Mouse (Mus musculus): ENCODE data around the gene Pik3ip1. TPM values are rescaled to one million over a fixed set of nuclear protein-coding genes. Genes with fewer than 3 reads are reported as not detected.

The Pik3ip1 gene
- polyA plus RNA-seq, 1 experiment from 2014 or later = 25.4 TPM

GRCm38 (mm10) chr11:3292062-3292421 is 38.2 kb upstream of the Pik3ip1 start:
- Histone ChIP-seq H3K9me3 (no peaks in the 10 kb centered on the region), H3K36me3 (peaks cover 37% of the 10 kb centered on the region), H3K27me3 (no peaks in the 10 kb centered on the region), H3K27ac (peak overlapping the region; percentile 100), H3K4me1 (replicated peaks) (peaks cover 69% of the 10 kb centered on the region), H3K4me3 (peak overlapping the region; percentile 82), H3K9ac (peak overlapping the region; percentile 96), H3K4me2 (peak overlapping the region; percentile 100)
- WGBS = 2% methylated on average over 8 of the region's 8 CpGs
- no peak for ATAC-seq (ENCODE audit: low FRiP score)

GRCm38 (mm10) chr11:3292711-3293249 is 37.4 kb upstream of the Pik3ip1 start:
- H3K27me3 ChIP-seq = no peaks in the 10 kb centered on the region
- H3K9me3 ChIP-seq = no peaks in the 10 kb centered on the region
- H3K9ac ChIP-seq = peak overlapping the region; percentile 96
- peaks cover 44% of the 10 kb centered on the region for H3K36me3 ChIP-seq
- peak overlapping the region; percentile 100 for H3K4me2 ChIP-seq
- ATAC-seq (ENCODE audit: low FRiP score) = no peak
- peak overlapping the region; percentile 100 for H3K27ac ChIP-seq
- peak overlapping the region; percentile 82 for H3K4me3 ChIP-seq
- under 1% methylated on average over 8 of the region's 8 CpGs for WGBS
- peaks cover 66% of the 10 kb centered on the region for H3K4me1 ChIP-seq (replicated peaks)

DNA sequence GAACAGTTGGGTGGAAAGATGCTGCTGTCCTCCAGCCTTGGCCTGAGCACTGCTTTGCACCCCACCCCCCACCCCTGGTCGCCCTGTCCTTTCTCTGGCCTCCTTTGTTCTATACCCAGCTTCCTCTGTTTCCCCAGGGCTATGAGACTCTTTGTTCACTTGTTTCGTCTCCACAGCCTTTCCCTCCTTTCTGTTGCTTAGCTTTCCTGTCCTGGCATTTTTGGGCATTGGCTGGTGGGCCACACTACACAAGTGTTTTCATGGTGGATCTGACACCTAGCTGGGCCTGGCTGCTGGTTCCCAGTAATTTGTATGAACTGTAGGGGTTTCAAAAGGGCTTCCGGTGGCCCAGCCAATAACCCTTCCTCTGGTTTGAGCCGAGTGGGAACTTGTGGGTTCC is 36.8 kb upstream of the Pik3ip1 start:
- Histone ChIP-seq H3K27me3 (no peaks in the 10 kb centered on the region), H3K9me3 (no peaks in the 10 kb centered on the region), H3K9ac (peak overlapping the region; percentile 96), H3K27ac (peak overlapping the region; percentile 100), H3K36me3 (peaks cover 50% of the 10 kb centered on the region), H3K4me1 (replicated peaks) (peaks cover 60% of the 10 kb centered on the region), H3K4me2 (peak overlapping the region; percentile 100), H3K4me3 (peak overlapping the region; percentile 82)
- 13% methylated on average over 4 of the region's 4 CpGs for WGBS
- ATAC-seq (ENCODE audit: low FRiP score) = no peak

DNA sequence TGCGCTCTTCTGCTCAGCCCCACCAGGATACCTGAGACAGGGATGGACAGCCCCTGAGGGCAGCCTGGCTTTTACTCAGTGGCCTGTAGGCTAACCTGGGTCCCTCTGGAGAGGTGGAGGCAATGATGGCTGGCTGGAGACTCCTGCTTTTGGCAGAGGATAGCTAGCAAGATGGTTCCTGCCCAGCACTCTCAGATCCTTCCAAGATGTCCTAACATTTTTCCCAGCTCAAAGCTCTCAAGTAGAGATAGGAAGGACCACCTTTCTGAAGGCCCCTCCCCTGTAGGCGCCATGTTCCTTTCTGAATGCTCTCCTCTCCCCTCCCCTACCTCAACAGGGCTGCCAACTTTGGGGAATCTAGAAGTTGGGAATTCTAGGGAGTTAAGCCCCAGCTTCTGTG is 35.6 kb upstream of the Pik3ip1 start:
- 0 out of 2 replicates have a peak overlapping the region, but pooled peaks have one; percentile 100 for H3K27ac ChIP-seq
- 87% methylated on average over 2 of the region's 2 CpGs for WGBS
- peak overlapping the region; percentile 100 for H3K4me2 ChIP-seq
- ATAC-seq (ENCODE audit: low FRiP score) = no peak
- H3K4me1 ChIP-seq (replicated peaks) = peaks cover 59% of the 10 kb centered on the region
- H3K4me3 ChIP-seq = peak overlapping the region; percentile 82
- no peaks in the 10 kb centered on the region for H3K27me3 ChIP-seq
- H3K9me3 ChIP-seq = no peaks in the 10 kb centered on the region
- peak overlapping the region; percentile 96 for H3K9ac ChIP-seq
- H3K36me3 ChIP-seq = peaks cover 63% of the 10 kb centered on the region

GRCm38 (mm10) chr11:3296056-3296455 is 34.1 kb upstream of the Pik3ip1 start:
- peaks cover 57% of the 10 kb centered on the region for H3K4me1 ChIP-seq (replicated peaks)
- peak overlapping the region; percentile 65 for H3K9ac ChIP-seq

GRCm38 (mm10) chr11:3297871-3298812 is 32.1 kb upstream of the Pik3ip1 start:
- no peak for ATAC-seq (ENCODE audit: low FRiP score)
- no peak overlapping the region for H3K4me2 ChIP-seq
- H3K9me3 ChIP-seq = no peaks in the 10 kb centered on the region
- no peak overlapping the region for H3K4me3 ChIP-seq
- peak overlapping the region; percentile 19; the same call in 1 of the 2 replicates for H3K9ac ChIP-seq
- H3K36me3 ChIP-seq = peaks cover 97% of the 10 kb centered on the region
- H3K27ac ChIP-seq = no peak overlapping the region
- H3K27me3 ChIP-seq = no peaks in the 10 kb centered on the region
- 85% methylated on average over 10 of the region's 10 CpGs for WGBS
- peaks cover 47% of the 10 kb centered on the region for H3K4me1 ChIP-seq (replicated peaks)

More at GRCm38 (mm10) chr11:3296056-3296455, 34.1 kb upstream of the Pik3ip1 start:
- ATAC-seq (ENCODE audit: low FRiP score) = no peak
- 70% methylated on average over 5 of the region's 5 CpGs for WGBS
- Histone ChIP-seq H3K4me2 (peak overlapping the region; percentile 29; the same call in 1 of the 2 replicates), H3K9me3 (no peaks in the 10 kb centered on the region), H3K27me3 (no peaks in the 10 kb centered on the region), H3K27ac (no peak overlapping the region), H3K4me3 (no peak overlapping the region), H3K36me3 (peaks cover 76% of the 10 kb centered on the region)

DNA sequence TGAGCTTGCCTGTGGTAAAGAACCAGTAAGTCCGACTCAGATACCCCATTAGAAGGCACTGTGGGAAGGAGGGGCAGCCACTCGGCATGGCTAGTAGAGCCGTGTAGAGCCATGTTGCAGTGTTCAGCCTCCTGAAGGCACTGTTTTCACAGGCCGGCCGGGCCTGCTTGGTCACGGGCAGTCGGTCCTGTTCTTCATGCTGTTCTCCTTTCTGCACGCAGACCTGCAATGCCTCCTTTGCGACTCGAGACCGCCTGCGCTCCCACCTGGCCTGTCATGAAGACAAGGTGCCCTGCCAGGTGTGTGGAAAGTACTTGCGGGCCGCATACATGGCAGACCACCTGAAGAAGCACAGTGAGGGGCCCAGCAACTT is 31.4 kb upstream of the Pik3ip1 start:
- no peak overlapping the region for H3K4me2 ChIP-seq
- no peak overlapping the region for H3K9ac ChIP-seq
- no peak for ATAC-seq (ENCODE audit: low FRiP score)
- H3K27ac ChIP-seq = no peak overlapping the region
- no peaks in the 10 kb centered on the region for H3K27me3 ChIP-seq
- peaks cover 99% of the 10 kb centered on the region for H3K36me3 ChIP-seq
- no peak overlapping the region for H3K4me3 ChIP-seq
- H3K4me1 ChIP-seq (replicated peaks) = peaks cover 40% of the 10 kb centered on the region
- H3K9me3 ChIP-seq = no peaks in the 10 kb centered on the region
- 92% methylated on average over 14 of the region's 14 CpGs for WGBS

GRCm38 (mm10) chr11:3301075-3301474 is 29.1 kb upstream of the Pik3ip1 start:
- Histone ChIP-seq H3K9ac (no peak overlapping the region), H3K4me2 (no peak overlapping the region), H3K36me3 (peaks cover 99% of the 10 kb centered on the region), H3K27me3 (no peaks in the 10 kb centered on the region), H3K4me1 (replicated peaks) (peaks cover 17% of the 10 kb centered on the region), H3K27ac (no peak overlapping the region), H3K9me3 (no peaks in the 10 kb centered on the region), H3K4me3 (no peak overlapping the region)
- 93% methylated on average over 5 of the region's 5 CpGs for WGBS
- ATAC-seq (ENCODE audit: low FRiP score) = no peak

- Histone ChIP-seq H3K36me3 (peaks cover 99% of the 10 kb centered on the region), H3K4me1 (replicated peaks) (0 out of 2 replicates have a peak, but pooled peaks cover 5% of the 10 kb centered on the region), H3K9me3 (no peaks in the 10 kb centered on the region), H3K27me3 (no peaks in the 10 kb centered on the region), H3K9ac (0 out of 2 replicates have a peak overlapping the region, but pooled peaks have one; percentile 3), H3K4me3 (no peak overlapping the region), H3K27ac (no peak overlapping the region), H3K4me2 (no peak overlapping the region)
- ATAC-seq (ENCODE audit: low FRiP score) = no peak
- 96% methylated on average over 4 of the region's 4 CpGs for WGBS
Observed at GRCm38 (mm10) chr11:3302385-3302784, 27.8 kb upstream of the Pik3ip1 start.

GRCm38 (mm10) chr11:3302792-3303191 is 27.4 kb upstream of the Pik3ip1 start:
- WGBS = 81% methylated on average over 4 of the region's 4 CpGs
- ATAC-seq (ENCODE audit: low FRiP score) = no peak
- Histone ChIP-seq H3K27me3 (no peaks in the 10 kb centered on the region), H3K4me3 (no peak overlapping the region), H3K4me1 (replicated peaks) (0 out of 2 replicates have a peak, but pooled peaks cover 3% of the 10 kb centered on the region), H3K9me3 (no peaks in the 10 kb centered on the region), H3K9ac (no peak overlapping the region), H3K36me3 (peaks cover 99% of the 10 kb centered on the region), H3K27ac (no peak overlapping the region), H3K4me2 (no peak overlapping the region)

GRCm38 (mm10) chr11:3305821-3306220 is 24.4 kb upstream of the Pik3ip1 start:
- Histone ChIP-seq H3K27ac (no peak overlapping the region), H3K4me1 (replicated peaks) (0 out of 2 replicates have a peak, but pooled peaks cover 3% of the 10 kb centered on the region), H3K4me2 (no peak overlapping the region), H3K36me3 (peaks cover 100% of the 10 kb centered on the region), H3K4me3 (no peak overlapping the region), H3K9ac (no peak overlapping the region), H3K27me3 (no peaks in the 10 kb centered on the region), H3K9me3 (no peaks in the 10 kb centered on the region)
- no peak for ATAC-seq (ENCODE audit: low FRiP score)
- WGBS = 90% methylated on average over 4 of the region's 4 CpGs

DNA sequence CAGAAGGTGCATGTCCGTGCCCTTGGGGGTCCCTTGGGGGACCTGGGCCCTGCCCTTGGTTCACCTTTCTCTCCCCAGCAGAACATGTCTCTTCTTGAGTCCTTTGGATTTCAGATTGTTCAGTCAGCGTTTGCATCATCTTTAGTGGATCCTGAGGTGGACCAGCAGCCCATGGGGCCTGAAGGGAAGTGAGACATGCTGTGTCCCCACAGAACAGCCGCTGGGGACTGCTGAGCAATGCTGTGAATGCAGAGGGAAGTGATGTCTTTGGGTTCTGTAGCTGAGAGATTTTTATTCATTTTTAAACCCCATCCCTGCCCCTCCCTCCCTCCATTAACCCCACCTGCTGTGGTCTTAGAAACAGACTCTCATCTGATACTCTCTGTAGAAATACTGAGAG is 22.3 kb upstream of the Pik3ip1 start:
- 0 out of 2 replicates have a peak, but pooled peaks cover 1% of the 10 kb centered on the region for H3K4me1 ChIP-seq (replicated peaks)
- WGBS = 92% methylated on average over 3 of the region's 3 CpGs

More for the DNA sequence above, 22.3 kb upstream of the Pik3ip1 start:
- no peak for ATAC-seq (ENCODE audit: low FRiP score)
- H3K36me3 ChIP-seq = peaks cover 96% of the 10 kb centered on the region
- no peaks in the 10 kb centered on the region for H3K27me3 ChIP-seq
- H3K27ac ChIP-seq = no peak overlapping the region
- H3K9me3 ChIP-seq = no peaks in the 10 kb centered on the region
- H3K4me3 ChIP-seq = no peak overlapping the region
- H3K4me2 ChIP-seq = no peak overlapping the region
- H3K9ac ChIP-seq = no peak overlapping the region

Measured in hindbrain, embryonic 13.5 days (tissue).